Mouse (Mus musculus) activated CD4-positive, CD25-positive, alpha-beta regulatory T cell, adult 4 months (primary cell): ENCODE data around the gene Slc25a28. TPM values are rescaled to one million over a fixed set of nuclear protein-coding genes. Genes with fewer than 3 reads are reported as not detected.

Experiments
- ATAC-seq: one replicate; pipeline ENCODE4 v1.8.0; 2017
- polyA plus RNA-seq, 2 experiments: library from polyadenylated mRNA; unstranded; fragments of 100-300 nt; shearing (Covaris generic); gene quantifications; one replicate each; pipeline ENCODE4 v1.2.1; 2017

The Slc25a28 gene
- polyA plus RNA-seq, 2 experiments from 2014 or later: 8.3 to 10.8 TPM

- peak; percentile 8 for ATAC-seq
These were observed 1.1 kb upstream of the Slc25a28 start for GRCm38 (mm10) chr19:43675525-43676400.

- no peak for ATAC-seq
These were observed 378 bp downstream of the Slc25a28 start for GRCm38 (mm10) chr19:43674316-43674689.

- ATAC-seq: no peak
These were observed 967 bp downstream of the Slc25a28 start for GRCm38 (mm10) chr19:43673513-43674315.

GRCm38 (mm10) chr19:43671054-43671453, 3.6 kb downstream of the Slc25a28 start:
- no peak for ATAC-seq

GRCm38 (mm10) chr19:43669136-43669759, 5.4 kb downstream of the Slc25a28 start:
- ATAC-seq: no peak

GRCm38 (mm10) chr19:43667430-43667809, 7.3 kb downstream of the Slc25a28 start:
- no peak for ATAC-seq

GRCm38 (mm10) chr19:43666661-43667429, 7.8 kb downstream of the Slc25a28 start:
- ATAC-seq: no peak

- ATAC-seq: no peak
These were observed 9.1 kb downstream of the Slc25a28 start for GRCm38 (mm10) chr19:43665441-43666048.

- ATAC-seq: no peak
These were observed 11.2 kb downstream of the Slc25a28 start for GRCm38 (mm10) chr19:43663471-43663870.

- ATAC-seq: no peak
These were observed 12.3 kb downstream of the Slc25a28 start for GRCm38 (mm10) chr19:43662176-43662967.

- ATAC-seq: no peak
These were observed 13.9 kb downstream of the Slc25a28 start for GRCm38 (mm10) chr19:43660774-43661173.

- ATAC-seq: no peak
These were observed 15.0 kb downstream of the Slc25a28 start for GRCm38 (mm10) chr19:43659632-43660031.

- ATAC-seq: no peak
These were observed 18.8 kb downstream of the Slc25a28 start for GRCm38 (mm10) chr19:43655735-43656492.

GRCm38 (mm10) chr19:43651241-43651785, 23.4 kb downstream of the Slc25a28 start:
- ATAC-seq: no peak

GRCm38 (mm10) chr19:43648343-43648742, 26.3 kb downstream of the Slc25a28 start:
- ATAC-seq: no peak

- no peak for ATAC-seq
These were observed 27.4 kb downstream of the Slc25a28 start for GRCm38 (mm10) chr19:43647261-43647660.

- ATAC-seq: no peak
These were observed 27.8 kb downstream of the Slc25a28 start for GRCm38 (mm10) chr19:43646852-43647251.

GRCm38 (mm10) chr19:43645508-43645907, 29.2 kb downstream of the Slc25a28 start:
- no peak for ATAC-seq

GRCm38 (mm10) chr19:43642843-43643242, 31.8 kb downstream of the Slc25a28 start:
- no peak for ATAC-seq

- no peak for ATAC-seq
These were observed 32.8 kb downstream of the Slc25a28 start for GRCm38 (mm10) chr19:43641833-43642232.
